Mouse (Mus musculus) megakaryocyte progenitor cell, adult 5-6 weeks (primary cell): ENCODE data around the gene Bphl. TPM values are rescaled to one million over a fixed set of nuclear protein-coding genes. Genes with fewer than 3 reads are reported as not detected.
"Not testable (repeated sequence)": the region's sequence is repeated elsewhere in the genome, so short reads cannot be mapped to it uniquely, and the experiment has no call there.

Experiments
- ATAC-seq: replicated peaks from 2 replicates; pipeline ENCODE4 v1.8.0; 2016; ENCODE audit warnings: mild to moderate bottlenecking, moderate TSS enrichment, inconsistent platforms; ENCODE audit not compliant: poor library complexity
- total RNA-seq, 2 experiments: library from RNA; stranded (forward) in 1 of 2; stranded (reverse) in 1 of 2; fragments of 157-497, 149-512 nt in 1 of 2; fragments of 200-1000 nt in 1 of 2; gene quantifications; 2 replicates each; pipeline versions ENCODE4 v1.2.3 to v1.2.4; 2015 to 2017

The Bphl gene
- total RNA-seq, 2 experiments from 2014 or later = 70.3 to 115 TPM

- ATAC-seq = peak; percentile 53
Observed at GRCm38 (mm10) chr13:34050479-34050878, 13.1 kb downstream of the Bphl start.

- peak; percentile 91 for ATAC-seq
Observed at GRCm38 (mm10) chr13:34051692-34052091, 14.3 kb downstream of the Bphl start.

DNA sequence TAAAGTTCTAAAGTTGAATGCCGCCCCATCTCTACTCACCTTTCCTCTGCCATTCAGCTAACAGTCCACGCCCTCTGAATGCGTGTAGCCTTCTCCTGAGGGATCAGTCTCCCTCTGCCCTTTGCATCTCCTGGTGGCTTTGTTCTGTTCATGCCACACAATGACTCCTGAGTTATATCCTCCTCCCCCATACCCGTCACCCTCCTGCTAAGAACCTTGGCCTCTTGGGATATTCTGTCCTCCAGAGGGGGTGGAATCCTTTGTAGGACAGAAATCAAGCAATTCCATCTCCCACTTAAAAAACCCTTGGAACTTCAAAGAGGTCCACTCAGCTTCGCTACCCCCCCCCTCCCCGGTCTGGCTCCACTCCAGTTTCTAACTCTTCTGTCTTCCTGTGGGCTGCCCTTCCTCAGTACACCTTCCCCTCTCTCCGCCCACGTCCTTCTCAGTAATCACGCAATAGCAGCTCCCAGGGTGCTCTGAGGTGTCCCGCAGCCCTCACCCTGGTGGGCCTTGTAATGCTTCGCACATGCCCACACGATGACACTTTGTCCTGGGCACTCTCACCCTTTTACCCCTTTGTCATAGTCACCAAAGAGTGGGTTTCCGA is 16.4 kb downstream of the Bphl start:
- no peak for ATAC-seq

DNA sequence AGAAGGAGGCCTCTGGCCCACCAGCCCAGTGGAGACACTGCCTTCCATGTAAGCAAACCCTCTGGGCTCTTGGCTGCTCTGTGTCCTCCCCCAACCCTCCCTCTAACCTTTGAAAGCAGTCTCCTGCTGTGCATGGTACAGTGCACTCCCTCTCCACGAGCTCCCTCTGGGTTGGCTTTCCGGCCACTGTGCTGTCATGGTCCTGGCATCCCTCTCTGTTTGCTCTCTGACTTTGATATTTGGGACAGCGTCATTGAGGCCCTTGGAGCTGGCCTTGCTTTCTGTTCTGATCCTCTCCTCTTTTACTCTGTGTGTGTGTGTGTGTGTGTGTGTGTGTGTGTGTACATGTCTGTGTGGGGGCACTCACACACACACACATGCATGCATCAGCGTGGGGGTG is 17.0 kb downstream of the Bphl start:
- ATAC-seq = no peak

GRCm38 (mm10) chr13:34054983-34055382 is 17.6 kb downstream of the Bphl start:
- ATAC-seq = no peak

GRCm38 (mm10) chr13:34057252-34057651 is 19.9 kb downstream of the Bphl start:
- no peak for ATAC-seq

- ATAC-seq = no peak
Observed at GRCm38 (mm10) chr13:34060061-34060460, 22.7 kb downstream of the Bphl start.

DNA sequence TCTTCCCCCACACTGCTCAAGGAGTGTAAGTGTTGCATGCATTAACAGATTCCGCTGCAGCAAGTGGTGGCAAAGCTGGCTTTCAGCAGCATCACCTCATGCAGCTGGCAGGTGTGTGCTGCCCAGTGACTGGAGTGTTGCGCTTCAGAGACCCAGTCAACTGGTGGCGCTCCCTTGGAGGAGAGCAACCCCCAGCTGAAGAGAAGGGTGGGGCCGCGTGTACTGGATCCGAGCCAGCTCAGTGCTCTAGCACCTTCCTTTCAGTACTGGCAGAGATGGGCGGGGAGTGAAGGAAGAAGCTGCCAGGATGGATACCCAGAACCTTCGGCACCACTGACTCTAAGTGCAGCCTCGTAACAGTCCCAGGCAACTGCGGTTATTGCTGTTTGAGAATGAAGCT is 25.1 kb downstream of the Bphl start:
- ATAC-seq = peak; percentile 60

DNA sequence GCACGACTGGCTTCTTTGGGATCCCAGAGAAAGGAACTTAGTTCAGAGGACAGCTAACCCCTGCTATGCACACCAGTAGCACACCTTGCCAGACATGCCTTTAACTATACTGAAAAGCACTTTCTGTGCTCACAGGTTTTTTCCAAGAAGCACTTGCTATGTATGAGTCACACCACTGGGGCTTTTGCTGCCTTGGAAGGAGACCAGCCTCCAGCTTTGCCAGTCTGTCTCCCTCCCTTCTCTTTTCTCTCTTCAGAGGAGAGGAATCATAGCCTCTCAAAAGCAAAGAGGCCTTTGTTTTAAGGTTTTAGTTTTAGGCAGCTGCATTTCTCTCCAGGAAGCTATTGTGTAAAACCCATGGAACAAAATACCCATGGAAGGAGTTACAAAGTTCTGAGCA is 29.0 kb downstream of the Bphl start:
- ATAC-seq = no peak

GRCm38 (mm10) chr13:34070296-34070695 is 32.9 kb downstream of the Bphl start:
- no peak for ATAC-seq

DNA sequence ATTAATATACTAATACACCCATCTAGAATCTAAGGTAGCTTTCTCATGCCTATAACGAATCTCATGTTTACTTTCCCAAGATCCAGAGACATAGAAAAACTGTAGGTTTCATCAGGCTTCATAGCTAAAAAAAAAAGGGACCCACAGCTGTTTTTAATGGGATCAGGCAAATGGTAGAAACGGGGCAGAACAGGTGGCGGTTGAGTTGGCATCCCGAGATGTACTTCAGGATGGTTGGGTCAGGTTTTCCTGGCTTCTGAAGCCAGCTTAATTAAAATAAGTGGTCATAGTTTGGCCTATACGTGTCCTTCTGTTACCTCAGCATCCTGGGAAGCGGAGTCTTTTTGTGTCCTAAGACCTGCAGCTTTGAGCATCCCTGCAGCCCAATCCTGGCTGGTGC is 34.4 kb downstream of the Bphl start:
- no peak for ATAC-seq

DNA sequence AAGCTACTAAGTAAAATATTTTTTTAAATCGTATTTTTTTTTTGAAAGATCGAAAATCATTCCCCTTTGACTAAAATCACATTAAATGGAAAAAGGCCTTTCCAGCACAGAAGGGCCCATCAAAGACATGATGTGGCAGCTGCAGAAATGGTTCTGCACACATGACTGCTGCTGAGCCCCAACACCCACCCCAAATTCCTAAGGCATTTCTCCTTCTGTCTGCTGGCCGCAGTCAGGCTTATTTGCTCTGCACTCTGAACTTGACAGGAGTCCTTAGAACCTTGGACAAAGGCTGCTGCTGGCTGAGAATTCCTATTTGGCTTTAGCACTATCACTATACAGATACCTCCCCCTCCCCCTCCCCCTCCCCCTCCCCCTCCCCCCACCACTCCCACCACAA is 35.5 kb downstream of the Bphl start:
- ATAC-seq = no peak

DNA sequence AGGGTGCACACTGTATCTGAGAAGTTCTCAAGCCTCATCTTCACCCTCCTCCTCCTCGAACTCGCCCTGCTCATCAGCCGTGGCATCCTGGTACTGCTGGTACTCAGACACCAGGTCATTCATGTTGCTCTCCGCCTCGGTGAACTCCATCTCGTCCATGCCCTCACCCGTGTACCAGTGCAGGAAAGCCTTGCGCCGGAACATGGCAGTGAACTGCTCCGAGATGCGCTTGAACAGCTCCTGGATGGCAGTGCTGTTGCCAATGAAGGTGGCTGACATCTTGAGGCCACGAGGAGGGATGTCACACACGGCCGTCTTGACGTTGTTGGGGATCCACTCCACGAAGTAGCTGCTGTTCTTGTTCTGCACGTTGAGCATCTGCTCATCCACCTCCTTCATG is 37.0 kb downstream of the Bphl start:
- ATAC-seq = not testable (repeated sequence)

DNA sequence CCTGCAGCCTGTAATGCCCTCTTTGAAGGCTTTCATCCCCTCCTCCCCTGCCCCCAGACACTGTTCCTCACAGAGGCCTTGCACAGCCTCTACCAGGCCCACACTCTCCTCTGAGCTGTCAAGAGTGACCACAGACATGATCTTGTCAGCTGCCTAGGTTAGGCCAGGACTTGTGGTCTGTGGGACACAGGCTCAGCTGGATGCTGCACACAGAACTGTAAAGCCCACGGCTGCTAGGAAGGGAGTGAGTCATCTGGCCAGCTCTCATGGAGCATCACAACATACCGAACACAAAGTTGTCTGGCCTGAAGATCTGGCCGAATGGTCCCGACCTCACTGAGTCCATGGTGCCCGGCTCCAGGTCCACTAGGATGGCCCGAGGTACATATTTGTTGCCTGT is 38.5 kb downstream of the Bphl start:
- not testable (repeated sequence) for ATAC-seq

- ATAC-seq = peak; percentile 58
Observed at GRCm38 (mm10) chr13:34076561-34077491, 39.4 kb downstream of the Bphl start.

GRCm38 (mm10) chr13:34077492-34078271 is 40.3 kb downstream of the Bphl start, which contains the start of gene Tubb2a:
Gene Tubb2a (minus strand): TSS chr13:34078007.
- peak; percentile 86 for ATAC-seq

DNA sequence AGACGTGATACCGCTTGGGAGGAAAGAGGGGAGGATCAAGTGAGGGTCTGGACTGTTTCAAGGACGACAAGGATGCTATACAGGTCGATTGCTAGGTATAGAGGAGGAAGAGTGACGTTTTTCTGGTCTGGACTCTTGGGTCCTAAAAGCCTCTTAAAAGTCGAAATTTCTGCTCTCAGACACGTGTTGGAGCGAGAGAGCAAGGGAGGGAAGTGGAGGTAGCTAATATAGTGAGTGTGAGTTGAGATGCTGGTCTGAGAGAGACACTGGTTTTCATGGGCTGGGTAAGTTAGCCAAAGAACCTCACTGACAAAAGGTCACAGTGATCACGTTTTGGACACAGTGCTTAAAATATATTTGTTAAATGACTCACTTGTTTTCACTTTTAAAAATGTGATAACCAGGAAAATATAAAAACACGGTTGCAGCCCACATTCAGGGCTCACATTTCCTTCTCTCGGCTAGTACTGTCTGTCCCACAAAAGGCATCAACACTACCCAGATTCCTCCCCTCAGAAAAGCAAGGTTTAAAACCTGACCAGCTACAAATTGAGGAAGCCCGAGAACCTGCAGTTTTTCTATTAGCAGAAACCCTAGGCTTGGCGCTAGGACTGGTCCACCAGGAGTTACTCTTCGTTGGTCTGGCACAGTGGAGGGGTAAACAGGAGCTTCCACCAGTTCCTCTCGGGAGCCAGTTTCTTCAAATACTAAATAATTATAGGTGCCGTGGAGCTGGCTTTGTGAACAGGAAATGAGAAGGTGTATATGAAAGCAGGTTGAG is 41.3 kb downstream of the Bphl start:
- ATAC-seq = no peak

- no peak for ATAC-seq
Observed at GRCm38 (mm10) chr13:34079801-34080200, 42.4 kb downstream of the Bphl start.

DNA sequence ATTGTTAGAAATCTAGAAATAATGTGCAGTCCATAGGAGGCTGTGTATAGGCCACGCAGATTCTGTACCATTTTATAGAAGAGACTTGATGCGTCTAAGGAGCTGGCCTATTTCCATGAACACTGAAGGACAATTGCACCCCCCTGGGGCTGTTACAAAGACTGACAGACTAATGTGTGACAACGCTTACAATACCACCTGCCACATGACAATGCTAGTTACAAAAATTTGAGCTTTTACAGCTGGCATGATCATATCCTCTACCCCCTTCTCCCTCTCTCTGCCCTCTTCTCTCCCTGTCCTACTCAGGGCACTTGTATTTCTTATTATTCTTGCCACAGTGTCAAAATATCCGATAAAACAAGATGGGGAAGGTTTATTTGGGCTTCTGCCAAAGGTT is 44.5 kb downstream of the Bphl start:
- no peak for ATAC-seq

DNA sequence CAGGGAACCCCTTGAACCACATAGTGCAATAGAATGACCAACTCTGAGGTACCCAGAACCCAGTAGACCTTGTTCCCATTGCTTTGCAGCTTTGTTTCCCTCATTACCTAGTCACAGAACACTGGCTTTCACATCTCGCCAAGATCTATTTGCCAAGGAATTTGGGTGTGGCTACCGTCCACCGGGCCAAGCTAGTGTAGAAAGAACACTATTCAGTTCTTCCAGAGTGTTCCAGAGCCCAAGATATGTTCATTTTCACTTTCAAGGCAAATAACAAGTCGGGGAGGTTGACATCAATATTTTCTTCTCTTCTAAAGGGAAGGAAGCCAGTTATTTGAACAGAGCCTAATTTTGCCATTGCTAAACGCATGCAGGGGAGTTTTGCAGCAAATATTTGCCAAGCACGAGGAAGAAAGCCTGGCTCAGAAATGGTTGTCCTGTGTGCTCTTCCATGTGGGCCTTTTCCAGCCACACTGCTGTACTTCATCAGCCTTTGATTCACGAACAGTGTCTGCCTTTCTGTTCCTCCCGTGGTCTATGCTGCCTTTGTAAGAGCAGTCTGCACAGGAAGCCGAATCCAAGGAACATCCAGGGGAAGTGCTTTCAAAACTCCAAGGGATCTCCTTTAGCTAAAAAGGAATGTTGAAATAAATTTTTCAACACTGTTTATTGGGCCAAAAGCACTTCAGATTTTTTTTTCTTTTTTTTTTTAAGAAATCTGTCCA is 46.8 kb downstream of the Bphl start:
- no peak for ATAC-seq
